Mouse (Mus musculus) neural tube, embryonic 14.5 days (tissue): ENCODE results near the gene Ppm1g. TPM values are rescaled to one million over a fixed set of nuclear protein-coding genes. Genes with fewer than 3 reads are reported as not detected.
A peak's percentile ranks its signal among the peaks of the same experiment; 100 is the strongest.

ENCODE experiments used
- ATAC-seq: fragments of 200-750 bp; cut with Nextera tagmentation; 2 replicates; pipeline ENCODE4 v1.8.0; 2017; ENCODE audit warnings: low read depth, mild to moderate bottlenecking, moderate TSS enrichment, moderate library complexity
- H3K27ac ChIP-seq: fragments of 300-500 bp; sonication (generic); 2 replicates; pipeline ENCODE4 v1.5.1; 2014; ENCODE audit warnings: low read depth, mild to moderate bottlenecking, control low read depth, low read length, moderate library complexity, mixed read lengths
- H3K27me3 ChIP-seq: fragments of 300-500 bp; sonication (generic); 2 replicates; pipeline ENCODE4 v1.6.1; 2014; ENCODE audit warnings: low read length; ENCODE audit not compliant: control insufficient read depth, insufficient read depth
- H3K36me3 ChIP-seq: fragments of 300-500 bp; sonication (generic); 2 replicates; pipeline ENCODE4 v1.6.1; 2014; ENCODE audit warnings: low read length, mixed read lengths; ENCODE audit not compliant: control insufficient read depth, insufficient read depth
- H3K4me1 ChIP-seq: fragments of 300-500 bp; sonication (generic); 2 replicates; pipeline ENCODE4 v1.6.1; 2014; ENCODE audit warnings: low read length; ENCODE audit not compliant: control insufficient read depth, insufficient read depth
- H3K4me2 ChIP-seq: fragments of 300-500 bp; sonication (generic); 2 replicates; pipeline ENCODE4 v1.6.1; 2014; ENCODE audit warnings: mild to moderate bottlenecking, low read depth, low read length, control low read depth
- H3K4me3 ChIP-seq: fragments of 300-500 bp; sonication (generic); 2 replicates; pipeline ENCODE4 v1.5.1; 2014; ENCODE audit warnings: low read depth, low read length, control low read depth, mixed read lengths
- H3K9ac ChIP-seq: fragments of 300-500 bp; sonication (generic); replicated peaks from 2 replicates; pipeline ENCODE4 v1.6.1; 2014; ENCODE audit warnings: low read depth, mild to moderate bottlenecking, control low read depth, low read length, mixed read lengths
- H3K9me3 ChIP-seq: fragments of 300-500 bp; sonication (generic); 2 replicates; pipeline ENCODE4 v1.6.1; 2016; ENCODE audit warnings: low read length; ENCODE audit not compliant: control insufficient read depth
- WGBS: fragments of 180-500 bp; shearing (Covaris S2); extraction: QIAGEN DNeasy Blood & Tissue Kit; methylation state at CpG from one replicate; pipeline ENCODE4 v1.1.7; 2014; 5-methylcytosine and 5-hydroxymethylcytosine counted together
- polyA plus RNA-seq: library from polyadenylated mRNA; unstranded; fragments of >200 nt; fragmentation: Nextera tagmentation; extraction: Ambion mirVana; gene quantifications from 2 replicates; pipeline ENCODE4 v1.2.1, GENCODE M21; 2014

The Ppm1g gene
- polyA plus RNA-seq, 1 experiment from 2014 or later, result 155 TPM

DNA sequence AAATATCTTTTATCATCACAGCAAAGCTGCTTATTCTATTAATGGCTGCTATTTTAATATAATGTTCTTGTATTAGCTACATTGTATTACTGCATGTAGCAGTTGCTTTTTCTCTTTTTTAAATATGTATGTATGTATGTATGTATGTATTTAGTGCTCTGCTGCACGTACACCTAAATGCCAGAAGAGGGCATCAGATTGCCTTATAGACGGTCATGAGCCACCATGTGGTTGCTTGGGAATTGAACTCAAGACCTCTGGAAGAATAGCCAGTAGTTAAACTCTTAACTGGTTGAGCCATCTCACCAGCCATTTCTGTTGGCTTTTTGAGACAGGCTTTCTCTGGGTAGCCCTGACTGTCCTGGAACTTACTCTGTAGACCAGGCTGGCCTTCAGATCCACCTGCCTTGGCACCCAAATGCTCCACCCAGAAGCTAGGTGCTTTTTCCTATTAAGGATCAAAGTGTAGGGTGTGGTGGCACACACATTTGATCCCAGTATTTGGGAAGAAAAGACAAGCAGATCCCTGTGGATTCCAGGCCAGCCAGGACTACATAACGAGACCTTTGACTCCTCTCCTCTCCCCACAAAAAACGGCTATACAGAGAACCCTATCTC lies 32.2 kb downstream of the Ppm1g start:
- Histone ChIP-seq H3K27ac (no peak overlapping the region), H3K27me3 (no peaks in the 10 kb centered on the region), H3K4me3 (no peak overlapping the region), H3K9ac (no peak overlapping the region), H3K9me3 (no peaks in the 10 kb centered on the region), H3K36me3 (peaks cover 33% of the 10 kb centered on the region), H3K4me1 (peaks cover 8% of the 10 kb centered on the region), H3K4me2 (no peak overlapping the region)
- 76% methylated on average over 4 of the region's 4 CpGs for WGBS
- ATAC-seq, result no peak

DNA sequence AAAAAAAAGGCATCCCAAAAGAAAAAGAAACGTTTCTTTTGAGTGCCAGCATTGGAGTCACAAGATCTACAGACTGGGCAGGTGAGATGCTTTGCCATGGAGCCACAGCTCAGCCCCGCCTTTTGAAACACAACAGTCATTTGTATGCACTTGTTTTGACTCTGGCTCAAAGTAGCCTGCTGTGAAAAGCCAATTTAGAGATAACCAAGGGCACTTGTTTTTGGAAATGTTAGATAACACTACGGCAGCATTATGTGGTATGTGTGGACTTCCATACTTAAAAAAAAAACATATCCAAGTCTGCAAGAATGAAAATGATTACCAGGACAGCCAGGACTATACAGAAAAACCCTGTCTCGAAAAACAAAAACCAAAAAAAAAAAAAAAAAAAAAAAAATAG lies 36.8 kb downstream of the Ppm1g start:
- no peaks in the 10 kb centered on the region for H3K9me3 ChIP-seq
- peaks cover 16% of the 10 kb centered on the region for H3K36me3 ChIP-seq
- H3K4me2 ChIP-seq, result no peak overlapping the region
- H3K4me1 ChIP-seq, result peaks cover 6% of the 10 kb centered on the region
- no peak overlapping the region for H3K4me3 ChIP-seq
- ATAC-seq, result no peak
- WGBS, result 67% methylated on average over 4 of the region's 4 CpGs
- no peak overlapping the region for H3K27ac ChIP-seq
- H3K9ac ChIP-seq, result no peak overlapping the region
- H3K27me3 ChIP-seq, result no peaks in the 10 kb centered on the region

DNA sequence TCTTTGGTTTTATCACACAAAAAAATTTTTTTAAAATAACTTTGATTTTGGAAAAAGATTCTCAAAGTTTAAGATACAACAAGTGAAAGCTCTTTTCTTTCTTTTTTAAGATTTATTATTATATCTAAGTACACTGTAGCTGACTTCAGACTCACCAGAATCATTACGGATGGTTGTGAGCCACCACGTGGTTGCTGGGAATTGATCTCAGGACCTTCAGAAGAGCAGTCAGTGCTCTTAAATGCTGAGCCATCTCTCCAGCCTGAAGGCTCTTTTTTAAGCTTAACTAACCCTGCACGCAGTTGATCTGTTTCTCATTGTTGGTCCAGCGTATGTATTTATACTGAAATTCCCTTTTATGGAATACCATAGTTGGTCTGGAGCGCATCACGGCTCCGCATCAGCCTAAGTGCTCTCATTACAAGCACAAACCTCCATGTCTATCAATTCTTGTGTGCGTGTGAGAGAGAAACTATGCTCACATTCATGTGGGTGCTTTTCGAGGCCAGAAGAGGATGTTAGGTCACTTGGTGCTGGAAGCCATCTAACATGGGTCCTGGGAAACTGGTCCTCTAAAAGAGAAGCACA lies 39.2 kb downstream of the Ppm1g start:
- Histone ChIP-seq H3K9me3 (no peaks in the 10 kb centered on the region), H3K4me2 (no peak overlapping the region), H3K4me3 (no peak overlapping the region), H3K9ac (no peak overlapping the region), H3K27ac (no peak overlapping the region), H3K36me3 (no peaks in the 10 kb centered on the region), H3K27me3 (no peaks in the 10 kb centered on the region), H3K4me1 (peaks cover 6% of the 10 kb centered on the region)
- 94% methylated on average over 9 of the region's 9 CpGs for WGBS
- no peak for ATAC-seq

DNA sequence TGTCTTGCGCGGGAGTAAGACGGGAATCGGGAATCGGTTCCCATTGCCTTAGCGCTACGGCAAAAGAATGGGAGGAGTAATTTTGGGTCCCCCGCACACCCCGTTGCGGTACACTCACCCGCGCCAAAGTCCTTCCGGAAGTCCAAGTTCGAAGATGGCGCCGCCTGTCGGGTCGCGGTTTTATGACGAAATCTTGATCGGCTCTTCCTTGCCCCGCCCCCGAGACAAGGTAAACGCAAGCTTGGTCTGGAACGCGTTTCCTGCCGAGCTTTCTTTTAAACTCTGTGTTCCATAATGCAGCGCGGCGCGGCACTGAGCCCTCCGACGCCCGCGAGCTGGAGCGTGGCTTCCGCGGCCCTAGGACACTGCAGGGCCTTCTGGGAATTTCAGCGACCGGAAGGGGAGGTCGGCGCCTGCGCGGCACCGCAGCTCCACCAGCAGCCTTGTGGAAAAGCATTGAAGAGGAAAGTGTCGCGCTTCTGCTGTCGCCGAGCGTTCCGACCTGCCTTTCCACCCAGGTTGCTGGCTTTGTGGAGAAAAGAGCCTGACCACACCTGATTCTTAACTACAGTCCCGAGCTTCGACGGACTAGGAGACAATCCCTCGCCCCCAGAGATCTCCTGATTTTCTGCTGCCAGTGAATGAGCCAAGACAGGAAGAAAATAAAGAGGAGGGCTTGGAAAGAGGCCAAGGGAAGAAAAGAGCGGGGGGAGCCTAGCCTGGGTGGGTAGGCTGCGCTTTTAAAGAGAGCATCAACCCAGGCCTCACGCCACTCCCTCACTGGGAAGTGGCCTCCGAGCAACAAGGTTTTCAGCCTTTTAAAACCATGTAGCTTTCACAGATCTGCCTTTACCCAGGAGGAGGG lies 40.5 kb downstream of the Ppm1g start, which contains the start of the genes Gm29609 and Gtf3c2:
Gene Gm29609 (minus strand): TSS at position 146 of the 865 bp plus-strand sequence.
Gene Gtf3c2 (minus strand): TSS at position 379 of the 865 bp plus-strand sequence.
- peak within 1 kb of the TSS; percentile 84 for H3K4me3 ChIP-seq
- H3K36me3 ChIP-seq, result no peaks in the 10 kb centered on the region
- H3K27me3 ChIP-seq, result no peaks in the 10 kb centered on the region
- no peaks in the 10 kb centered on the region for H3K9me3 ChIP-seq
- ATAC-seq, result peak; percentile 98
- peak within 1 kb of the TSS; percentile 59 for H3K9ac ChIP-seq
- peak within 1 kb of the TSS; percentile 91 for H3K27ac ChIP-seq
- peaks cover 6% of the 10 kb centered on the region for H3K4me1 ChIP-seq
- under 1% methylated on average over 59 of the region's 59 CpGs for whole genome bisulfite sequencing
- peak within 1 kb of the TSS; percentile 93 for H3K4me2 ChIP-seq

DNA sequence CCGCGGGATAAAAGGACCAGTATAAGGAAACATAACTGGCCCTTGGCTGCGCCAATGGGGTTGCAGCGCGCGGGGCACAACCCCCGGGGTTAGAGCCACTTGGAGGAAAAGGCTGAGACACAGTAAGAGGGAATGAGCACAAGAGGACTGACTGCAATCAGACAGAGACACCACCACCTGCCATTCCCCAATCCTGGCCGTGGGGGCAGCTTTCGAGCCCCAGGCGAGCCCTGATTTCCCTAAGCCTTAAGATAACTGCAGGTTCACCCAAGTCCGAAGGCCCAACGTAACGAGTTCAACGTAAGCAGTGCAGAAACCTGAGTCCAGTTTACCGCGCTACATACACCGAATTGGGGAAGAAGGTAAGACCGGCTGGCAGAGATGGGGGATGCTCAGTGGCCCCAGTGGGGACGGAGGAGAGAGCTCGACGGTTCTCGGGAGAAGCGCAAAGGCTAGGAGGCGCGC lies 41.2 kb downstream of the Ppm1g start:
- Histone ChIP-seq H3K4me1 (peaks cover 6% of the 10 kb centered on the region), H3K36me3 (no peaks in the 10 kb centered on the region), H3K4me3 (peak overlapping the region; percentile 84), H3K27ac (peak overlapping the region; percentile 91), H3K4me2 (peak overlapping the region; percentile 93), H3K9ac (peak overlapping the region; percentile 59), H3K9me3 (no peaks in the 10 kb centered on the region), H3K27me3 (no peaks in the 10 kb centered on the region)
- WGBS, result under 1% methylated on average over 25 of the region's 25 CpGs
- ATAC-seq, result peak; percentile 76

DNA sequence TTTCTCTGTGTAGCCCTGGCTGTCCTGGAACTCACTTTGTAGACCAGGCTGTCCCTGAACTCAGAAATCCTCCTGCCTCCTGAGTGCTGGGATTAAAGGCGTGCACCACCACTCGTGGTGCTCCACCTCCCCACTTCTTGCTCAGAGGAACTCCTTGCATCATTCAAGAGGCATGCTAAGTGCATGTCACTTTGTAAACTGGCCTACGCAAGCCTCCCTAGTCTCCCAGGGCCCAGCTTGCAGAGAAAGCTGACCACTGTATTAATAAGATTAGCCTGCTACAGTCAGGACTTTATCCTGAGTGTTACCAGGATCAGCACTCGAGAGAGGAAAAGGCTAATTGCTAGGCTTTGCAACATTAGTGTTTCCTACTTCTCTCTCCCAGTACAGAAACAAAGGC lies 51.9 kb downstream of the Ppm1g start:
- Histone ChIP-seq H3K27ac (no peak overlapping the region), H3K36me3 (peaks cover 69% of the 10 kb centered on the region), H3K9ac (no peak overlapping the region), H3K9me3 (no peaks in the 10 kb centered on the region), H3K27me3 (no peaks in the 10 kb centered on the region), H3K4me1 (no peaks in the 10 kb centered on the region), H3K4me2 (no peak overlapping the region), H3K4me3 (no peak overlapping the region)
- no peak for ATAC-seq
- WGBS, result 96% methylated on average over 4 of the region's 4 CpGs

DNA sequence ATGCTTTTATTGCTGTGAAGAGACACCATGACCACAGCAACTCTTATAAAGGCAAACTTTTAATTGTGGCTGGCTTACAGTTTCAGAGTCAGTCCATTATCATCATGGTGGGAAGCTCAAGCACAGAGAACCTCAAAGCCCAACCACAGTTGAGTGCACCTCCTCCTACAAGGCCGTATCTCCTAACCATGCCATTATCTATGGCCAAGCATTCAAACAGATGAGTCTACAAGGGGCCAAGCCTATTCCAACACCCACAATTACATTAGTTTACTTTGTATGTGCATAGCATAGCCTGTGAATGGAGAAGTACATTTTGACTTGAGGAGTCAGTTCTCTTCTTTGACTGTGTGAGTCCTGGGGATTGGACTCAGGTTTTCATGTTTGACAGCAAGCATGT lies 55.6 kb downstream of the Ppm1g start:
- no peak overlapping the region for H3K9ac ChIP-seq
- ATAC-seq, result no peak
- no peak overlapping the region for H3K4me2 ChIP-seq
- H3K4me3 ChIP-seq, result no peak overlapping the region
- H3K9me3 ChIP-seq, result no peaks in the 10 kb centered on the region
- H3K4me1 ChIP-seq, result no peaks in the 10 kb centered on the region
- WGBS, result 98% methylated on average over 1 of the region's 1 CpGs
- no peak overlapping the region for H3K27ac ChIP-seq
- H3K27me3 ChIP-seq, result no peaks in the 10 kb centered on the region
- H3K36me3 ChIP-seq, result peaks cover 78% of the 10 kb centered on the region

DNA sequence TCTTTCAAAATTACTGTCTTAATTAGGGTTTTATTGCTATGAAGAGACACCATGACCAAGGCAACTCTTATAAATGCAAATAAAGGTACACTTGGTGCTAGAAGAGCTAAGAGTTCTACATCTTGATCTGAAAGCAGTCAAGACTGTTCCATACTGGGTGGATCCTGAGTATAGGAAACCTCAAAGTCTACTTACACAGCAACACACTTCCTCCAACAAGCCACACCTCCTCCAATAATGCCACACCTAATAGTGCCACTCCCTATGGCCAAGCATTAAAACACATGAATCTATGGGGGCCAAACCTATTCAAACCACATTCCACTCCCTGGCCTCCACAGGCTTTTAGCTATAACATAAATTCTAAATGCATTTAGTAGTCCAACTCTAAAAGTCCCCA lies 58.0 kb downstream of the Ppm1g start:
- no peak for ATAC-seq
- Histone ChIP-seq H3K9me3 (no peaks in the 10 kb centered on the region), H3K27me3 (no peaks in the 10 kb centered on the region), H3K36me3 (peaks cover 79% of the 10 kb centered on the region), H3K4me1 (no peaks in the 10 kb centered on the region), H3K9ac (no peak overlapping the region), H3K4me3 (no peak overlapping the region), H3K4me2 (no peak overlapping the region), H3K27ac (no peak overlapping the region)

DNA sequence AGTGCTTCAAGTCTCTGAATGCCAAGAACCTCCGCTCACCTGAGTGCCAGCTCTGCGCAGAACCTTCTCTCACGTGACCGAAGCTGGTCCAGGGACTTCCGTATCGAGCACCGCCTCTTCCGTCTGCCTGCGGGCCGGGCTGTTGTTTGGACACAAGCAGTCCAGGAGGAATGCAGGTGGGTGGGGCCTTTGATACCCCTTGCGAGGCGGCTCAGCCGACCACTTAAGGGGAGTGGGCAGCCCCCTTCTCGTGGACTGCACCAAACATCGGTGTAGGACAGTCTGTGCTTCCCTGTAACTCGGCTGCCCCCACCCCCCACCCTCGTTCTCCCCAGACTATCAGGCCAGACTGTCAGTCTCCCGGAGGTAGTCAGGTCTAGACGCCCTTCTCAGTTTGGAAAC lies 66.3 kb downstream of the Ppm1g start, which contains the start of gene Mpv17:
Gene Mpv17 (minus strand): TSS at position 100 of the 402 bp plus-strand sequence.
- under 1% methylated on average over 19 of the region's 19 CpGs for WGBS

More for the DNA sequence above, 66.3 kb downstream of the Ppm1g start, which contains the start of gene Mpv17:
- H3K36me3 ChIP-seq, result peaks cover 27% of the 10 kb centered on the region
- peak within 1 kb of the TSS; percentile 67 for H3K4me2 ChIP-seq
- H3K27ac ChIP-seq, result no peak within 1 kb of the TSS
- peak; percentile 97 for ATAC-seq
- peak within 1 kb of the TSS; percentile 54 for H3K9ac ChIP-seq
- no peaks in the 10 kb centered on the region for H3K9me3 ChIP-seq
- H3K4me3 ChIP-seq, result peak within 1 kb of the TSS; percentile 51
- no peaks in the 10 kb centered on the region for H3K27me3 ChIP-seq
- peaks cover 12% of the 10 kb centered on the region for H3K4me1 ChIP-seq
